Mouse (Mus musculus) ovary, adult 18-20 months (tissue): ENCODE measurements around the gene R3hdm1.

ENCODE experiments used
- DNase-seq: peaks from one replicate; pipeline ENCODE4 v3.0.0; 2022; ENCODE audit warnings: low spot score, mixed read lengths

Gene R3hdm1

DNA sequence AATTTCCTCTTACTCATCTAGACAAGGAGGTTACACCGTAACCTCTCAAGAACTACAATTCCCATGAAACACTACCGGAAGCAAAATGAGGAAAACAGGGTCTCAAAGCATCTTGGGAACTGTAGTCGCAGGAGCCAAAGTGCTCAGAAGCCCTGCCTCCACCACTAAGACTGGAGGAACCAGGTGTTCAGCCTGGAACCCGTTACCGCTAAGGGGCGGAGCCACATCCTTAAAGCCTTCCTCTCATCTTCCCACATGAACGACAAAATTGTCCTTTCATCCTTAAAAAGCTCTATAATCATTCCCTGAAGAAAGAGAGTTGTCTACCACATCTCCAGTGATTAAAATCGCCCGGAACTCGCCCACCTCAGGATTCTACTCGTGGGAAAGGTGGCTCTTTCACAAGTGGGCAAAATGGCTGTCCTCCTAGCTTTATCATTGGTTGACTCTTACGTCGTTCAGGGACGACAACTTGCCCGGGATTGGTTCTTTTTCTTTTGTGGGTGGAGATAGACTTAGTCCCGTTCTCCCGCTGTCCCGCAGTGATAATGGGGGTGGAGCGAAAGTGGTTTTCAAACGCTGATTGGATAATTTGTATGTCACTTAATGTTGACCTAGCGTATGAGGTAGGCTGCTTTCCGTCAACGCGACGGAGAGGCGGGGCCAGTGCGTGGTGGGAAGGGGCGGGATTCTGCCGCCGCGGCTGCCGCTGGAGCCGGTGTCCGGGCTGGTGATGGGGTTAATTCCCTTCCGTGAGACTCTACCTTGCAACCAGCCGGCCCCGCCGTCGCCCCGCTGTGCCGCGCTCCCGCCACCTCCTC lies at the start of gene R3hdm1, which contains the start of gene Zranb3:
Gene R3hdm1, plus strand, starts transcription at position 661 of the 821 bp plus-strand sequence.
Gene Zranb3, minus strand, starts transcription at position 407 of the 821 bp plus-strand sequence.
- DNase-seq, result peak; percentile 97

- DNase-seq, result no peak
These were observed 45.8 kb upstream of the R3hdm1 start for GRCm38 (mm10) chr1:128057269-128057668.

DNA sequence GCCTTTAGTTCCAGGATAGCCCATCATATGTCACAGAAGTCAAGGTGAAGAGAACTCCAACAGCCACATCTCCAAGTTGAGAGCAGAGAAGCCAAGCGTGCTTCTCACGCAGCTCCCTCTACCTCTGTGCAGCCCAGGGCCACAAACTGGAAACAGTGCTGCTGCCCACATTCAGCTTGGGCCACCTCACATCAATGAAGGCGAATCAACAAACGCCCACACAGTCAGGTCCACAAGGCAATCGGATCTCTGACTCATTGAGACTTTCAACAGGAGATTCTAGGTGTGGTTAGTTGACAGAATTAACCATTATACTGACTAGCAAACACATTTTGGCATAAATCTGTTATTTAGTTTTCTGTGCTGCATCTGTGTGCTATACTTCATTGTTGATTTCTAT lies 44.5 kb upstream of the R3hdm1 start:
- DNase-seq, result no peak

GRCm38 (mm10) chr1:128060655-128061344 lies 42.3 kb upstream of the R3hdm1 start:
- DNase-seq, result no peak

DNA sequence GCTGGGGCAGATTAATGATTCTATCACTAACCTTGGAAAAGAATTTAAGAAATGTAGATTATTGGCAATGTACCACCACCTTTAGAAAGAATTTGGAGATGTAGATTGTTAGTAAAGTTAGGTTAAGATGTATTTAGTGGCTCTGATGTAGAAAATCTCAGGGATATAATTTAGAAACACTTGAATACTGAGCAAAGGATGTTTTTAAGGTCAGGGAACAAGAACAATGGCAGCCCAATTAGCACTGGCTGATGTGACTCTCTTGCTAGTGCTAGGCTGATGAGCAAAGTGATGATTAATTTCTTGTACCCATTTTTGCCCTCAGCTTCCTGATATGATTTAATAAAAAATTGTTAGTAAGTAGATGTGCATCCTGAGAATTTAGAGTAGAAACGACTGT lies 41.7 kb upstream of the R3hdm1 start:
- DNase-seq, result no peak

DNA sequence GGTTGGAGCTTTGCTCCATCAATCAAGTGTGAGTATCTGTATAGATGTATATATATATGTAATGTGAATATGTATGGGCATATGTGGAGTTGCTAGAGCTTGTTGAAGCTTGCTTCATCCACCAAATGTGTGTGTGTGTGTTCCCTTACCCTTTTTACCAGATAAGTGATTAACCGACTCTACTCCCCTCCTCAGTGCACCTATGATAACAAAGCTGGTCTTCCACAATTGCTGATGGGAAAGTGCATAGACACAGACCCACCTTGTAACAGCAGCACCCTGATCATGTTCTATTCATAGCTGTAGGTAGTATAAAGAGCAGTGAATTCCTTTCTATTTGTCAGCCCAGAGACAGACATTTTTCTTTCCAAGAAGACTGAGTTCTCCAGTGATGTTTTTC lies 40.9 kb upstream of the R3hdm1 start:
- DNase-seq, result no peak

DNA sequence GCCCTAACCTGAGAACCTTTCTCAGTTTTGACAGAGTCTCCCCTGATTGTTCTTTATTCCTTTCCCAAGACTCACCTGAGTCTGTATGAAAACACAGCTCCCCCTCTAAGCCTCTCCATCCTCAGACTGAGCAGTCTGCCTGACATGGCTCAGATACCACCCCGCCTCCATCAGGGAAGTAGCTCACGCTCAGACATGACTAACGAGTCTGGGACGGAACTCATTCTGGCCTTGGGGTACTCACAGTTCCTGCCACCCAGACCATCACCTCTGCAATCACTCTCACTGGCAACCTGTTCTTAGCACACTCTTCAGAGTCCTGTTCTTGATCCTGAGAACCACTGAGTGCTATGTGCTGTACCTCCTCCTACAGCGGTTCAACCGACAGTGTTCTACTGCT lies 38.4 kb upstream of the R3hdm1 start:
- no peak for DNase-seq

DNA sequence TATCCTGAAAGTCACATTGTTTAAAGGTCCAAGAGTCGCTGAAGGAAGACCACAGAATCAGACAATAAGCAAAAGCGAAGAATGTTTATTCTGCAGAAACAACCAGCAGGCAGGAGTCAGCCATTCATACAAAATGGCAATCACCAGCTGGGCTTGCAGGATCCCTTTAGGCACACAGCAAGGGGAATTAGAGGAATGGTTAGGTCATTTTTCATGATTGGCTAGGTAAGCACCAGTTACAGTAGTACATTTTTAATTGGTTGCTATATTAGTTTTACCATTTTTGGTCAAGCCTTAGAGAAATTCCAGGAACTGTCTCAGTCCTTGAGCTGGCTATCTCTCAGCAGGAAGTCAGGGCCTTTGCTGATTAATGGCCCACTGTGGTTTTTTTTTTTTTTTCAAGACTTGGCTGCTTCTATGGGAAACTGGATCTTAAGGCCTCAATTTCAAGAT lies 34.1 kb upstream of the R3hdm1 start:
- DNase-seq, result peak; percentile 25

DNA sequence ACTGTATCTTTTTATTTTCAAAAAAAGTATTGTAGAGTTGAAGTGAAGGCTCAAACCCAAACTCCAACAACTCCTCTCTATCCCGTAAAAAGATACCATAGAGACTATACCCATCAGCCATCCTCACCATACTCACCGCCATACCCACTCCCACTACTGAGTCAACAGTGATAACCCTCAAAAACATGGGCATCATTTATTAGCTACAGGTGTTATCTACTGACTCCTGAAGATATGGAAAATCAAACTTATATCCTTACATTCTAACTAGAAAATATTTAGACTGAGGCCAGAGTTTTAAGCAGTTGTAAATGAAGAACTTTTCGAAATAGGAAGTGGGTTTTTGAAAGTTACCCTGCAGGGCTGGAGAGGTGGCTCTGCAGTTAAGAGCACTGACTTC lies 33.1 kb upstream of the R3hdm1 start:
- no peak for DNase-seq

GRCm38 (mm10) chr1:128073051-128073450 lies 30.1 kb upstream of the R3hdm1 start:
- no peak for DNase-seq

- no peak for DNase-seq
These were observed 26.2 kb upstream of the R3hdm1 start for GRCm38 (mm10) chr1:128076791-128077479.

- no peak for DNase-seq
These were observed 25.3 kb upstream of the R3hdm1 start for GRCm38 (mm10) chr1:128077788-128078187.

DNA sequence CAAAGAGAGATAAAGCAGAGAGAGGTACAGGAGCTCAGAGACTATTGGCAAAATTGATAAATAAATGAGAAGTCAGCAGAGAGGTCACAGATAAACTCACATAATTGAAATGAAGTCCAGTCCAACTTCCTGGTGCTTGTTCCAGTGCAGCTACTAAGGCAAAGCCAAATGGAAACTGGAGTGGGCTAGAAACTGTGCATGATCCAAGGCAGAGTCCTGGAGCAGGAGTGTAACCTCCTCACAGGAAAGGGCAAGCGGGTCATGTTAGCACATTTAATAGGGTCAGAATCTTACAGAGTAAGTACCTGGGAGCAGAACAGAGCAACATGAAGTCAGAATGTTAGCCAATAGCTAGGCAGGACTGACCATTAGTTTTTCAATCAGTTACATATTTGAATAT lies 24.5 kb upstream of the R3hdm1 start:
- no peak for DNase-seq

- no peak for DNase-seq
These were observed 22.0 kb upstream of the R3hdm1 start for GRCm38 (mm10) chr1:128080936-128081696.

DNA sequence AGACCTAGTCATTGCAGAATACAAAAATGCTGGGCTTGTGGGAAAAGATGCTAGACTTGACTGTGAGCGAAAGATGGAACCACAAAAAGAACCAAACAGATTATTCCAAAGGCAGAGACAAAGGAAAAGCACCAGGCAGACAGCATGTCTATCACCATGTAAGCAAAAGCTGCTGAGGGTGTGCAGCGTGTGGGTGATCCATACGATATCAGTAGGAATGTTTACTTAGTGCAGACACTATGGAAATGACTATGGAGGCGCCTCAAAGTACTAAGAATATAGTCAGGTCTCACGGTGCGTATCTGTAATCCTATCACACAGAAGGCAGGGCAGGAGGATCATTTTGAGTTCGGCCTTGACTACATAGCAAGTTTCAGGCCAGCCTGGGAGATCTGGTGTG lies 21.2 kb upstream of the R3hdm1 start:
- no peak for DNase-seq

DNA sequence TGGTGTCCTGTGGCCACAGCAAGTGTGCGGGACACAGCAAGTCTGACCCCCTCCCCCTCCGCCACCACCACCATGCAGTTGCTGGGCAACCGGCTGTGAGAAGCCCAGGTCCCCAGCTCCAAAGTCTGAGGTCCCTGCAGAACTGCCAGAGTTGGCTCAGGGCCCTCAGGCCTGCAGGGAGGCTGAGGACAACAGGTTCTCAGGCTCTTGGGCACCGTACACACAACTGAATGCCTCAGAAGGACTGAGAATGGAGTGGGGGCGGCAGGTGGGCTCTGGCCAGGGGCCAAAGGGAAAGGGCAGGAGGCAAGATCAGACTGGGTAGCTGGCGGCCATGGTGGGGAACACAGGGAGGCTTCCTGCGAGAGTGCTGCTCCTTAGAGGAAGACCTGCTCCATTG lies 20.3 kb upstream of the R3hdm1 start:
- no peak for DNase-seq

- DNase-seq, result no peak
These were observed 8.4 kb upstream of the R3hdm1 start for GRCm38 (mm10) chr1:128094686-128095085.

GRCm38 (mm10) chr1:128098309-128098708 lies 4.8 kb upstream of the R3hdm1 start:
- DNase-seq, result no peak

DNA sequence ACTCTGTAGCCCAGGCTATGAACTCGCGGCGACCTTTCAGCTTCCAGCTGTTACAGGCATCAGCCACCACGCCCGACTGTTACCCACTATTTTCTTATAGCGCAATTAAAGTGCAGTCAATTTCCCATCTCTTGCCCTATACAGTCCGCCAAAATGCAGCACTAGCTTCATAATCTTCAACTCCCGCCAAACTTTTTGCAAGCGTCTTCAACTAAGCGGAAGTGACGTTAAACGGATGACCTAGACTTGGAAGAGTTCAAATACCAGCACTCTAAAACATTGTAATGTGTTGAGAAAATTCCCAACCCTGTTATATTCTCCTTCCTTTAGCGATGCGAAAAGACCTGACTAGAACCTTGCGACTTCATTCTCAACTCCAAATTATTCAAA lies 855 bp upstream of the R3hdm1 start:
- DNase-seq, result peak; percentile 27

DNA sequence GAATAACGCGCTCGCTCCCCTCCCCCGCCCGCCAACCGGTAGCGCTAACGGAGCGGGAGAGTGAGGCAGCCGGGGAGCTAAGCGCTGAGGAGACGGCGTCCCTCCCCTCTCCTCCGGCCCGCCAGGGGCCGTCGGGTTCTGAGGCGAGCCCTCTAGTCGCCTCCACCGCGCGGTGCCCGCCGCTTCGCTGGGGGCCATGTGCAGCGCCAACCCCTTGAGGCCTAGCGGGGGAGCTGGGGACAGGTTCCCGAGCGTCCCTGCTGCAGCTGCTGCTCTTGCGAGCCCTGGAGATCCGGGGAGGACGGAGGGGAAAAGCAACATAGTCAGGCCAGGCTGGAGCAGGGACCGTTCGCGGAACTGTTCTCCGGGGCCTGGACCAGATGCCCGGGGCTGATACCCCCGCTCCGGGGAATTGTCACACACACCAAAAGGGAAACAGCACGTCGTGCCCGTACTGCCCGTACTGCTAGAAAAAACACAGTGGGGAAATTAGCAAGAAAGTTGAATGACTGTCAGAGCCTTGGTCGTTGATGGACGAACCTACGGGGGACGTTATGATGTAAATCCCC lies 503 bp downstream of the R3hdm1 start:
- DNase-seq, result no peak

GRCm38 (mm10) chr1:128120913-128121627 lies 18.0 kb downstream of the R3hdm1 start:
- DNase-seq, result no peak
